Mouse (Mus musculus) thymus, adult 2 months (tissue): ENCODE measurements around the gene Rinl. TPM values are rescaled to one million over a fixed set of nuclear protein-coding genes. Genes with fewer than 3 reads are reported as not detected.

Experiments used
- DNase-seq: peaks from one replicate; pipeline ENCODE4 v3.0.0; 2021
- H3K27ac ChIP-seq: fragments of 200-500 bp; 2 replicates; pipeline ENCODE4 v1.5.1; 2012; ENCODE audit warnings: low read length, control low read depth; ENCODE audit not compliant: control insufficient read depth, insufficient read depth
- H3K27me3 ChIP-seq: fragments of 200-500 bp; 2 replicates; pipeline ENCODE4 v1.6.1; 2012; ENCODE audit warnings: mild to moderate bottlenecking, low read length, moderate library complexity, mixed read lengths; ENCODE audit not compliant: control insufficient read depth, insufficient read depth
- H3K36me3 ChIP-seq: fragments of 200-500 bp; 2 replicates; pipeline ENCODE4 v1.6.1; 2012; ENCODE audit warnings: mild to moderate bottlenecking, low read length, moderate library complexity; ENCODE audit not compliant: control insufficient read depth, insufficient read depth
- H3K4me1 ChIP-seq: fragments of 200-500 bp; replicated peaks from 2 replicates; pipeline ENCODE4 v1.6.1; 2012; ENCODE audit warnings: low read length; ENCODE audit not compliant: control insufficient read depth, insufficient read depth
- H3K4me3 ChIP-seq: fragments of 200-500 bp; 2 replicates; pipeline ENCODE4 v1.5.1; 2012; ENCODE audit warnings: mild to moderate bottlenecking, low read length, control low read depth, moderate library complexity; ENCODE audit not compliant: control insufficient read depth, insufficient read depth
- CTCF ChIP-seq: fragments of 200-500 bp; IDR thresholded peaks from 2 replicates; pipeline ENCODE4 v1.5.1; 2012; ENCODE audit warnings: mild to moderate bottlenecking, control low read depth, low read length, moderate library complexity, borderline replicate concordance; ENCODE audit not compliant: control insufficient read depth, poor library complexity, insufficient read depth; ENCODE audit errors: extremely low read depth
- POLR2A ChIP-seq: fragments of 200-500 bp; IDR thresholded peaks from 2 replicates; pipeline ENCODE4 v1.6.1; 2012; ENCODE audit warnings: mild to moderate bottlenecking, low read length, control low read depth, moderate library complexity; ENCODE audit not compliant: control insufficient read depth, poor library complexity, insufficient read depth; ENCODE audit errors: extremely low read depth
- WGBS: fragments of 180-500 bp; shearing (Covaris S2); methylation state at CpG from one replicate; pipeline ENCODE4 v1.1.7; 2018; 5-methylcytosine and 5-hydroxymethylcytosine counted together
- polyA plus RNA-seq: library from polyadenylated mRNA; depleted of rRNA; stranded (reverse); fragments of >200 nt; gene quantifications from 2 replicates; pipeline ENCODE4 v1.2.3, GENCODE M21; 2012

The Rinl gene
- polyA plus RNA-seq, 1 experiment = 93.7 TPM

DNA sequence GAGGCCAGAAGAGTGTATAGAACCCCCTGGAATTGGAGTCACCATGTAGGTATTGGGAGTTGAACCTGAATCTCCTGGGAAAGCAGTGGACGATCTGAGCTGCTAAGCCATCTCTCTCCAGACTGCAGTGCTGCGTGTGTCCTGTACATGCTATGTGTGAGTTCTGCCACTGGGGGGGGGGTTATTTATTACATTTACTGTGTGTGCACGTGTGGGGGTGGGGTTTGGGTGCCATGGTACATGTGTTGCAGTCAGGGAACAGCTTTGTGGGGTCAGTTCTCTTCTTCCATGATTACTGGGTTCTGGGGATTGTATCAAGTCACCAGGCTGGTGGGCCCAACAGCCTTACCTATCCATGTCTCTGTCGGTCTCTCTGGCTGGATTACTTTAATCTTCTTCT, 18.1 kb downstream of the Rinl start:
- DNase-seq = no peak
- H3K27ac ChIP-seq = no peak overlapping the region
- TF ChIP-seq POLR2A = no peak
- TF ChIP-seq CTCF = no peak
- no peaks in the 10 kb centered on the region for H3K36me3 ChIP-seq
- H3K4me3 ChIP-seq = no peak overlapping the region
- H3K27me3 ChIP-seq = no peaks in the 10 kb centered on the region
- peaks cover 20% of the 10 kb centered on the region for H3K4me1 ChIP-seq
- 75% methylated on average over 4 of the region's 4 CpGs for WGBS

GRCm38 (mm10) chr7:28807641-28808220, 19.0 kb downstream of the Rinl start:
- Histone ChIP-seq H3K36me3 (no peaks in the 10 kb centered on the region; the same call in 1 of the 2 replicates), H3K4me1 (peaks cover 25% of the 10 kb centered on the region), H3K27ac (peak overlapping the region; percentile 95), H3K4me3 (peak overlapping the region; percentile 74), H3K27me3 (no peaks in the 10 kb centered on the region)
- TF ChIP-seq POLR2A (no peak), CTCF (no peak)
- no peak for DNase-seq
- WGBS = 68% methylated on average over 8 of the region's 8 CpGs

- 3% methylated on average over 35 of the region's 35 CpGs for WGBS
- peaks cover 23% of the 10 kb centered on the region for H3K4me1 ChIP-seq
- peak within 1 kb of the TSS; percentile 95 for H3K27ac ChIP-seq
- DNase-seq = peak; percentile 52
- no peak for TF ChIP-seq CTCF
- TF ChIP-seq POLR2A = no peak
- H3K36me3 ChIP-seq = peaks cover 4% of the 10 kb centered on the region
- H3K27me3 ChIP-seq = no peaks in the 10 kb centered on the region
- peak within 1 kb of the TSS; percentile 74 for H3K4me3 ChIP-seq
These were observed 19.6 kb downstream of the Rinl start, which contains the start of gene Hnrnpl for GRCm38 (mm10) chr7:28808221-28808941. TSS of gene Hnrnpl (plus strand) at chr7:28808541.

DNA sequence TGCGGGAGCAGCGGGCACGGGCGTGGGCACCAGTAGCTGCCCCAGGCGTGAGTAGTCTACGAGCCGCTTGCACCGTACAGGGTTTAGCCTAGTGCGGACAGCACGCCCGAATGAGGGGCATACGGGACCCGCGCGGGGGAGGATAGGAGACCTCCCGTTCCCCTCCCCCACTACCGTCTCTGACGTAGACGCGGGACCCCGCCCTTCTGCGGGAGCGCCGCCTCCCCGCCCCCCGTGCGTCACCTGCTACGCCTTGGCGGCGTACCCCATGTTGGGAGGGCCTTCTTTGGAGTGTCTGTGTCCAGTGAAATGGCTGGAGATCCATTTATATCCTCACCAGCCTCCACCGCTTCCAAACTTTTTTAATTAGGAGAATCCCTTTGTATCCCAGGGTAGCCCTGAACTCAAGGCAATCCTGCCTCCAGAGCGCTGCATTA, 20.2 kb downstream of the Rinl start:
- peak overlapping the region; percentile 74 for H3K4me3 ChIP-seq
- H3K4me1 ChIP-seq = peaks cover 22% of the 10 kb centered on the region
- H3K27ac ChIP-seq = peak overlapping the region; percentile 95
- WGBS = 0% methylated on average over 32 of the region's 32 CpGs
- H3K27me3 ChIP-seq = no peaks in the 10 kb centered on the region
- peak; percentile 97 for DNase-seq
- peaks cover 10% of the 10 kb centered on the region for H3K36me3 ChIP-seq
- peak; percentile 91 for TF ChIP-seq POLR2A
- TF ChIP-seq CTCF = no peak

DNA sequence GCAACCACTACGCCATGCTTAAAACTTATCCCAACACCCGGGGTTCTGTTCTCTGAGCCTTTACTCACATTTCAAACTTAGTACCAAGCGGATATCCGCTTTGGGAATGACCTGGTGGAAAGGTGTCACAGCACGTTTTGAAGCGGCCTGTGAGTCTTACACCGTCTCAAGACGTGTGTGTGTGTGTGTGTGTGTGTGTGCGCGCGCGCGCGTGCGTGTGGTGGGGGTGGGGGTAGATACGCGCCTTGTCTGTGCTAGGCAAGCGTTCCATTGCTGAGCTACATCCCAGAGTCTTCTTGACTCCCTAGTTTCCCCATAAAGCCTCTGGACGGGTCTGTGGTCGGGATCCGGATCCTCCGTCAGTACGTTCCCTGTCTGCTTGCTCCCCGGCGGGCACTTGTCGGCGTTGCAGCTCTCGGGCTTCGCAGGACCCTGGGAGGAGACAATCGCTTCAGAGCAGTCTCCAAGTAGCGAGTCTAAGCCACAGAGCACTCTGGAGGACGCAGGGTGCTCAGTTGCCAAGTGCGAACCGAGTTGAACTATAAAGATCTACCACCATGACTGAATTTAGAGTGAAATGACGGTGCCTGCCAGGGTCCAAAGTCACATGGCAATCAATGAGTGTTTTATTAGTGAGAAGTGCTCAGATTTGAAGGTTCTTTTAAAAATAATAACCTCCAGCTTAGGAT, 20.8 kb downstream of the Rinl start:
- no peak for TF ChIP-seq POLR2A
- no peak for TF ChIP-seq CTCF
- H3K27me3 ChIP-seq = no peaks in the 10 kb centered on the region
- H3K27ac ChIP-seq = peak overlapping the region; percentile 93
- WGBS = under 1% methylated on average over 35 of the region's 35 CpGs
- H3K4me1 ChIP-seq = peaks cover 22% of the 10 kb centered on the region
- peak overlapping the region; percentile 74 for H3K4me3 ChIP-seq
- peak; percentile 73 for DNase-seq
- H3K36me3 ChIP-seq = peaks cover 16% of the 10 kb centered on the region
